Mouse (Mus musculus): ENCODE measurements around the gene Irak4.

Irak4 gene

GRCm38 (mm10) chr15:94543409-94544051 is at the start of gene Irak4, which contains the start of gene Pus7l:
Irak4 (plus strand) TSS chr15:94543643.
Pus7l (minus strand) TSS chr15:94543547.
- DNase-seq (ENCODE audit: low spot score): peak; percentile 76

DNA sequence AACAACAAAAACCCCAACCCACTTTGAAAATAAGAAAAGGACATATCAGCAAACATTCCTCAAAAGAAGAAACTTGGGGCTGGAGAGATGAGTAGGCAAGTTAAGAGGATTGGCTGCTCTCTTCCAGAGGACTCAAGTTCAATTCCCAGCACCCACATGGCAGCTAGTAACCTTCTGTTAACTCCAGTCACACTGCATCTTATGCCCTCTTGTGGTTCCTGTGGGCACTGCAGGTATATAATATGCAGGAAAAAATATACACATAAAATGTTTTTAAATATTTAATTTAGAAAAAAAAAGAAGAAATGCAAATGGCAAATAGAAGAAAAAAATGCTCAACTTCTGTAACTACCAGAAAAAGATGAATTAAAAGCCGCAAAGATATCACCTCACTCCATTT is 49.0 kb upstream of the Irak4 start:
- no peak for DNase-seq (ENCODE audit: low spot score)

DNA sequence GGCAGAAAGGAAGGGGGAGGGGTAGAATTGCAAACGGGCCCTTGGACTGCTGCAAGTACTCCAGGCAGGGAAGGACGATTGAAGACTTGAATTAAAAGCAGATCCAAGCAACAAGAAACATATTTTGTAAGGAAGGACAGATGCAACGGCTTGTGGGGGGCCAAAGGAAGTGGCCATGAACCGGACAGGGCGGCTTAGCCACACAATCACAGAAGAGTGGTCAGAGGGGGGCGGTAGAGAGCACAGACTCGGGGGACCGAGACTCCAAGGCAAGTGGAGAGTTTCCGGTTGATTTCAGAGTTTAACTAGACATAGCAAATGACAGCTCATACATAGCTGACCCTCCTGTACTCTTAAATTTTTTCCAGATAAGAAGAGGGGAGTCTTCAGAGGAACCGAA is 47.5 kb upstream of the Irak4 start:
- no peak for DNase-seq (ENCODE audit: low spot score)

DNA sequence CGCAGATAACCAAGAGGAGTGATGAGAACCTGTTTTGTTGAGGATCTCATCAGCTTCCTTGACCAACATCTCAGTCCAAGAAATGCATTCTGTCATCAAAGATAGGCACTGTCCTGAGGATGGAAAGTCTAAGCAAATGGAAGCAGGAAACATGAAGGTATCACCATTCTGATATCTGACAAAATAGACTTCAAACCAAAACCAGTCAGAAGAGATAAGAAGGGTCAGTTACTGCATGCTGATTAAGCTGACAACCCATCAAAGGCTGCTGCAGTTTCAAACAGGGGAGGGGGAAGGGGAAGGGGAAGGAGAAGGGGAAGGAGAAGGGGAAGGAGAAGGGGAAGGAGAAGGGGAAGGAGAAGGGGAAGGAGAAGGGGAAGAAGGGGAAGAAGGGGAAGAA is 44.2 kb upstream of the Irak4 start:
- no peak for DNase-seq (ENCODE audit: low spot score)

DNA sequence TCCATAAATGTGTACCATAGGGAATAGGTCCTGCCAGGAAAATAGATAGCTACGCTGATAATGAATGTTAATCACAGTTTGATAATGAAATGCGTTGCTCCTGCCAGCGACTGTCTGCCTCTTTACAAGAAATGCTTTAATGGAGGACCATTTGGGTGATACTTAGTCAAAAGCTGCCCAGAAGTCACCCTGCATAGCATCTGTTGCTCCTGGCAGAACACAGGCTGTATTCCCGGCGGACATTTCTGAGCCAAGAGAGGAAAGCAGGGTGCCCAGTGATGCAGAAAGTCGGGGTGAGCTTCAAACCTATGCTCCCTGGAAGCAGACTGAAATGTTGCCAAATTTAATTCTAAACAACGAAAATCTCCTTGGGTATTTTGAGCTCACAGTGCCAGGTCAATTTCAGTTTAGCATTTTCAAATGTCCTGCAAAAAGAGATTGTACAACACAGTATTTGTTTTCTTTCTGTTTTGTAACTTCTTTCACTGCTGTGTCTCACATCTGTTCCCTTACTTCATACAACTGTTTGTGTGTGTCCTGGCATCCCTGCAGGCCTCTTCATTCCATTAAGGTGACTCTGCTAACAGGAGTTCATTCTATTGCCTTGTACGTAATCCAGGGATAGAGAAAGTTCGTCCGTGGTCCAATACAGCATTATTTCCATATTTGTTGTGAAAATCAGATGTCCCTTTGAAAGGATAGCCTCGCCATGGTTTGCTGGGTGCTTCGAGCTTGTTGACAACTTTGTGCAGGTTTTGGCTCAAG is 39.8 kb upstream of the Irak4 start:
- DNase-seq (ENCODE audit: low spot score): no peak

DNA sequence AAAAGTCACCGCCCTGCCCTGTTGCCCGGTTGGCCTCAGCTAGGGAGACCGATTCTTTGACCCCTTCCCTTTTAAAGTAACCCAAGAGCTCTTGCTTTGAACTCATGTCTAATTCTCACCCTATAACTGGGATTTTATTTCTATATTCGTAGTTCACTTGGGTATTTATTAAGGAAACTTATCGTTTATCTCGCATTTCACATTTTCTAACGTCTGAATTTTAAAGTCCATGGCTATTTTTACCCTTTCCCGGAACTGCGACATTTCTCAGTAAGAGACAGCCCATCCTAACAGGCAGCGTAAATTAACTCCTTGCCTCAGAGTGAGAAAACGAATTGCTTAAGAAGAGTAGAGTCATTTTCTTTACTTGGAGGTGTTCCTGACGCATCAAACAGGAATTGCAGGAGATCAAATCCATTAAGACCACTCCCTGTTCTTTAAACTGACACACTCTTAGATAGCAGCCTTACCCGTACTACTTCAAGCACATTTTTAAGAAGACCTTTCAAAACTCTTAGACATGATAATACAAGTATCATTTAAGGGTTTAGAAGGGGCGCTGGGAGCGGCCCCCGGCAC is 25.4 kb upstream of the Irak4 start:
- no peak for DNase-seq (ENCODE audit: low spot score)

DNA sequence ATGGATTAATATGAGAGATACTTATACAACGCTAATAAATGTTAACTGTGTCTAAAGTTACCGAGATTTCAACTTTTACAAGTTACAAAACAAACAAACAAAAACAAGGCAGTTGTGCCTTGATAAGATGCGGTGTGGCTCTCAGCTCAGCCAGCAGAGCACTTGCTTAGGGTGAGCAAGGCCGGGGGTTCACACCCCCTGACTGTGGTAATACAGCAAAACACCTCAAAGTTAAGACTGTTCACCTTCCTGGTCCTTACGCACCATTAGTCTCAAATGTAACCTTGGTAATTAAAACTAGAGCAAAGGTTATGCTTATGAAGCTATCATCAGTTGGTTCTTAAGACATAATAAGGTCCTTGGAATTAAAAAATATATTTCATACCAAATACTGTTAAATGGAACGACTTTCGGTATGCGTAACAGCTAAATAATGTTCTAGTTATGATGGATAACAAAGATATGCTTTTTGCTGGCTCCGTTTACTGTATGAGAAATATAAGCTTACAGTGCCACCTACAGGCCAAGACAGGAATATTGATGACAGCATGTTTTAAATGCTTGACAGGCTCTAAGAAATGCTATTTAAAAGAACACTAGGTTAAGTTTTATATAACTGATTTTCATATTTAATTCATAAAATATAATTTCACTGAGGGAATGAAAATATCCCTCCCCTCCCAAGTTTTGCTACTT is 23.1 kb upstream of the Irak4 start:
- DNase-seq (ENCODE audit: low spot score): no peak

GRCm38 (mm10) chr15:94520959-94521358 is 22.5 kb upstream of the Irak4 start:
- no peak for DNase-seq (ENCODE audit: low spot score)

DNA sequence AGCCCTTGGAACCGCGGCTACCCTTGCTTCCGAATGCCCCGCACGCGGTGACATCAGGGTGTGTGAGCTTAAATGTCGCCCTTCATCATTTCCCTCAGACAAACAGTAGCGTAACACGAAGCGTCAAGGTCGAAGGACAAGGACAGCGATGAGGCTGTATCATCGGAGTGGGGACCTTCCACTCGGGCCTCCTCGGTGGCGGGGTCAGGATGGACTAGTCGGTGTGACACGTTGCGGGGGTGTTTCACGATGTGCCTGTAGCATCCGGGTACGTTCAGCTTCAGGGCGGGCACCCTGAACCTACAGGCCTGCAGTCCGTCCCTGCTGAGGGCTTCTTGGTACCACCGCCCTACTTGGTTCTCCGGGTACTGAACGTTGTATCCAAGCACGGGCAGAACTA is 20.2 kb upstream of the Irak4 start:
- no peak for DNase-seq (ENCODE audit: low spot score)

GRCm38 (mm10) chr15:94524956-94525355 is 18.5 kb upstream of the Irak4 start:
- no peak for DNase-seq (ENCODE audit: low spot score)

DNA sequence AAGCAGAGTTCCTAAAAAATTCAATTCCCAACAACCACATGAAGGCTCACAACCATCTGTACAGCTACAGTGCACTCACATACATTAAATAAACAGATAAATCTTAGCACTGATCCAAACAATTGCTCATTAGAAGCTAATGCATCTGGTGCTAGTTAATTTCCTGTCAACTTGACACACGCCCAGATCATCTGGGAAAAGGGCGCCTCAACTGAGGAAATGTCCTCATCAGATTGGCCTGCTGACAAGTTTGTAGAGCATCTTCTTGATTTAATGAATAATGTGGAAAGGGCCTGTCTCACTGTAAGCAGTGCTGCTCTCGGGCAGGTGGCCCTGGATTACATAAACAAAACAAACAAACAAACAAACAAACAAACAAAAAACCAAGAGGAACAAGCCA is 12.9 kb upstream of the Irak4 start:
- DNase-seq (ENCODE audit: low spot score): no peak

GRCm38 (mm10) chr15:94532306-94532705 is 11.1 kb upstream of the Irak4 start:
- no peak for DNase-seq (ENCODE audit: low spot score)

DNA sequence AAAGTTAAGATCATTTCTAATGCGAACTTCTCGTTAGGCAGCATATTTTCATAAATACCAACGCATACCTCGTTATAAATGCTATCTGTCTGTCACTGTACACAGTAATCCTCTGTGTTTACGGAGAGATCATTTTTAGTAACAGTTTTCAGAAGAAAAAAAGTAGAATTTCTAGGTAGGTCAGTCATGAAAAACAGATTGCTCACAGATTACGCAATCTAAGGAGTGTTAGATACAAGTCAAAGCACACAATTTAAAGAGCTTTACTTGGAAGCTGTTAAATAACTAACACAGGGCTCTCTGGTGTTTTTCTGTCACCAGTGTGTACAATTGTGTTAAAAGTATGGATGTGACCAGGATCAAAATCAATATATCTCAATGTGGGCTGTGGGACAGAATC is 10.5 kb upstream of the Irak4 start:
- DNase-seq (ENCODE audit: low spot score): no peak

GRCm38 (mm10) chr15:94535521-94535920 is 7.9 kb upstream of the Irak4 start:
- no peak for DNase-seq (ENCODE audit: low spot score)

DNA sequence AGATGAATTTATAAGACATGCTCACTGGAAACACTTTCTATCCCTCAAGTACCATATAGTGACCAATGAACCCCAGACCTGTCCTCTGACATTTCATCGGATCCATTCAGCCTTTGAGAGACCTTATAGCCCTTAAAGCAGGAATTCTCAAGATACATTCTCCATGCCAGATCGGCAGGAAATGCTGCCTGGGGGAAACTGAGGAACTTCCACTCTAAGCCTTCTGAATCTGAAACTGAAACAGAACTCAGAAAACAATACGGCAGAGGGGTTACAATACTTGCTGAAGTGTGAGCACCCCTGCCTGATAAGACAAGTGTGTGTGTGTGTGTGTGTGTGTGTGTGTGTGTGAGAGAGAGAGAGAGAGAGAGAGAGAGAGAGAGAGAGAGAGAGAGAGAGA is 4.1 kb upstream of the Irak4 start:
- DNase-seq (ENCODE audit: low spot score): no peak

DNA sequence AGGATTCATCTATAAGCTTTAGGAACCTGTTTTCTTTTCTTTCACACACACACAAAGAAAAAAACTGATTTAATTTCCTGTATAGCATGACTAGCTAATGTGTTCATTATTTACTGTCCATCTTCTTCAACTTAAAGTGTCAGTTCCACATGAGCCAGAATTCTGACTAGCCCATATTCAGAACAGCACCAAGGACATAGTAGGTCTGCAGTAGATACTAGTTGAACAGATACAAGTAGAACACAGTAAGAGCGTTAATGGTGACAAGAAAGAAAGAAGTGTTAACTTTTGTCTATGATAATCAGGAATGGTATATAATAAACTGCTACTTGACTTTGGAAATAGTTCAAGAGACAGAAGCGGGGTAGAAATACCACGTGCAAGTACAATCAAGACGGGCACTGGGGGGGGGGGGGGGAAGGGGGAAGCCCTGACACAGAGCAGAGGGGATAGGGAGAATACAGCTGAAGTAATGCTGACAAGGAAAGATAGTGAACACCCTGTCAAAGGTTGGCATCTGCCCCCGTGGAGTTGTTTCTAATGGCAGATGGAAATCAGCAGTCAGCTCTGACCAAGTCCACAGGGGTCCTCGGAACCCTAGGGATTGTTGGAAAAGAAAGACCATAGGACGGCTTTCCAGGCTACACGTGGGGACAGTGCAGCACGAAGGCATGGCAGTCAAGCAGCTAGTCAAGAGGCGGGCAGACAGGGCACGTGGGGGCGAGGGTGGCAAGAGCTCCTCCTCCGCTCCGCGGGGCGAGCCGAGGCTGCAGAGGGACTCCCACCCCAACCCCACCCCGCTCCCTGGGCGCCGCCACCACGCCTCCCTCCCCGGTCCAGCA is 655 bp upstream of the Irak4 start:
- no peak for DNase-seq (ENCODE audit: low spot score)

GRCm38 (mm10) chr15:94544052-94544636 is 701 bp downstream of the Irak4 start:
- DNase-seq (ENCODE audit: low spot score): no peak

GRCm38 (mm10) chr15:94544844-94545243 is 1.4 kb downstream of the Irak4 start:
- no peak for DNase-seq (ENCODE audit: low spot score)

DNA sequence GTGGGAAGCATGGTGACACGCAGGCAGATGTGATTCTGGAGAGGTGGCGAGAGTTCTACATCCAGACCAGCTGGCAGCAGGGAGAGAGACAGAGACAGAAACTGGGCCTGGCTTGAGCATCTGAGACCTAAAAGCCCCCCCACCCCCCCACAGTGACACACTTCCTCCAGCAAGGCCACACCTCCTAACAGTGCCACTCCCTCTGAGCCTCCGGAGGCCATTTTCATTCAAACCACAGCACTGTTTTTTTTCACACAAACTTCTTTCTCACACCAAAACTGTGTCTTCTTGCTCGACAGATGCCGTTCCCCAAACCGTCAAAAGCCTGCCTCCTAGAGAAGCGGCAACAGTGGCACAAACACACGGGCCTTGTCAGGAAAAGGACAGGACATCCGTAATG is 10.1 kb downstream of the Irak4 start:
- no peak for DNase-seq (ENCODE audit: low spot score)

GRCm38 (mm10) chr15:94557442-94557841 is 14.0 kb downstream of the Irak4 start:
- peak; percentile 77 for DNase-seq (ENCODE audit: low spot score)

DNA sequence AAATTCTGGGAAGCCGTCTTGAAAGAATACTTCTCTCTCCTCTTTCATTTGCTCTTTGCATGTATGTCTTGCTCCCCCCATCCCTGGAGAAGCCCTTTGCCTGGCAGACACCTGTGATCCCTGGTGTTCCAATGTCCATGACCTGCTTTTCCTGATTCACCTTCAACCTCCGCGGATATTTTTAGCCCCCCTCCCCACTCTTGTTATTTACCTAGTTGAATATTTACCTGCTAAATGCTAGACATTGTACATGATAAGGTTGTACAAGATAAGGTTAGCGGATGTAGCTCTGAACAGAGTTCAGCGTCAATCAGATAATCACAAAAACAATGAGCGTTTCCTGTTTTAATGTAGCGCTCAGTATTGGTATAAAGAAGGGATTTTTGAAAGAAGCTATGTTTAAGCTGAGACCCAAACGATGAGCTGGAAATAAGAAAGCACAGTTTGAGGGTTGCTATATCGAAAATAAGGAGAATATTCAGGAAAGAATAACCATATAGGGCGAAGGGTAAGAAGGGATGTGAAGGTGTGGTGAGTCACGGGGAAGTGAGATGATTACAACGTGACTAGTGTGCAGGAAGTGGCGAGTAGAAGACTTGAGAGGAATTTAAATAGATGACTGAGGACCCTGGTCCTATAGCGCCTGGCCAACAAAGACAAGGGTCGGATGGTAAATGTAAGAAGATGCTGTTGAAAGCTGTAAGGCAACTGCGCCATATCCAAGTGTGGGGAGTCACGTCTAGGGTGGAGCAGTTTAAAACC is 15.6 kb downstream of the Irak4 start:
- no peak for DNase-seq (ENCODE audit: low spot score)

Measured in ovary, postnatal 10 days (tissue).